Mouse (Mus musculus): ENCODE measurements around the gene Pou2f3.

GRCm38 (mm10) chr9:43236106-43236505, 25.9 kb upstream of the Pou2f3 start:
- TF ChIP-seq CTCF (IDR thresholded peaks at IDR 0.05) (no peak), POLR2A (IDR thresholded peaks at IDR 0.05; ENCODE audit: insufficient read depth, low read depth, low read length) (no peak), EP300 (IDR thresholded peaks at IDR 0.05; ENCODE audit: insufficient read depth, low read depth, low read length) (no peak)

Measured in heart, adult 2 months (tissue).